Mouse (Mus musculus): ENCODE data around the gene Ssh2.

GRCm38 (mm10) chr11:77504377-77504776 lies 288.3 kb downstream of the Ssh2 start:
- TF ChIP-seq POLR2A (IDR thresholded peaks at IDR 0.05; ENCODE audit: borderline replicate concordance, extremely low read depth, insufficient read depth, insufficient read length, poor library complexity, severe bottlenecking) (no peak), CTCF (IDR thresholded peaks at IDR 0.05; ENCODE audit: borderline replicate concordance, extremely low read depth, insufficient read depth, insufficient read length) (no peak)

Measured in brain, embryonic 14.5 days (tissue).